Mouse (Mus musculus): ENCODE measurements at regions not wholly inside any gene's neighbourhood (a gene's known extent, or its start where the extent isn't known, plus 50 kb on each side); places are given as distances from the start of the nearest gene placed in this dataset.

DNA sequence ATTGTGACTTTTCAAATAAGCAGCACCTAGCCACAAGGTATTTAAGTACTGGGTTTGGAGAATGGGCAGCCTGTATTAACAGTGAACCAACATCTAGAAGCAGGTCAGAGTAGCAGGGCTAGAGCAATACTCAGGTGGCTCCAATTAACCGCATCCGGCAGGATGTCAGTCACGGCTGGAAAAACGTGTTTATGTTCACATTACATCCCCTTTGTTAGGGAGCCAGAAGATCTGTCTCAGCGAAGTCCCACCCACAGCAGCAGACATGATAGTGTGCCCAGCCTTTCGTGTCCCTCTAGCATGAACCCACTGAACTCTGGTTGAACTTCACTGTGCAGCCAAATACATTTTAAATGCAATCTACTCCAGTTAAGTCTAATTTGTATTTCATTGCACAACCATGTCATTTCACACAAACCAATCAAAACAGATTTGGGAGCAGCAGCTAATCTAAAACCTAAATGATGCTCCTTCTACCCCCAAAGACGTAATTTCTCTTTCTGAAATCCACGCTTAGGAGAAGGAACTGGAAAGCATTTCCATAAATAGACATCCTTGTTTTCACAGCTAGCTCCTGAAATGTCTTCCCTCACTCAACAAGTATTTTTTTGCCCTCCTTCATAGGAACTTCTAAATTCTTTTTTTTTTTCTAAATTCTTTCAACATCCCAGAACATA, 1438.9 kb upstream of the Flrt2 start:
- no peak for TF ChIP-seq POLR2A (IDR thresholded peaks at IDR 0.05; ENCODE audit: borderline replicate concordance, insufficient read depth, low read length)
- no peak for TF ChIP-seq CTCF (IDR thresholded peaks at IDR 0.05; ENCODE audit: borderline replicate concordance, insufficient read depth, low read depth, low read length)

Data from cerebellum, adult 2 months (tissue).